Mouse (Mus musculus): ENCODE measurements around the gene Was.
"Not testable (repeated sequence)": the region's sequence is repeated elsewhere in the genome, so short reads cannot be mapped to it uniquely, and the experiment has no call there.

Was gene

DNA sequence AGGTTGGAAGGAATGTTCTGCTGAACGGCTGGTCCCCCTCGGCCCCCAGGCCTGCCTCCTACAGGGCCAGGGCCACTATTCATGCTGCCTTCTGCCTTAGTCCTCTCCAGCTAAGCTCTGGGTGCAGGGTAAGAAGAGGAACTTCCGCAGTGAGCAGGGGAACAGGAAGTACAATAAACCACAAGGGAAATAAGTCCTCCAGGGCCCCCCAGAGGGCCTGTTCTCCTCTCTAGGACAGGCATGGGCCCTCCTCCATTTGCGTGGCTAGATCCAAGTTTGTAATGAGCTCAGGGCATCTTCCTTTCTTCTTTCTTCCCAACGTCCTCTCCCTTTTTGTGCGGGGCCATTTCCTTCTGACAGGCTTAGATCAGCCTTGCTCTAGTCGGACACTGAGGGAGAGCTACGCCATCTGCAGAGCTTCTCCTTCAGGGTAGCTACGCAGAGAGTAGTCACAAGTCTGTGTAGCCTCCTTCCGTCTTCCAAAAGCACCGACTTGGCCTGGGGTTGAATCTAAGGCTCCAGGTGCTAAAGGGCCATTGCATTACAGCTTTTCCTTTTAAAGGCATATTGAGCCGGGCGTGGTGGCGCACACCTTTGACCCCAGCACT, at the start of gene Was:
Gene Was, minus strand, starts transcription at position 153 of the 608 bp plus-strand sequence.
- no peak for DNase-seq (ENCODE audit: low spot score)

GRCm38 (mm10) chrX:8139480-8139879, 49.2 kb upstream of the Was start:
- DNase-seq (ENCODE audit: low spot score): no peak

GRCm38 (mm10) chrX:8135886-8136285, 45.6 kb upstream of the Was start:
- no peak for DNase-seq (ENCODE audit: low spot score)

DNA sequence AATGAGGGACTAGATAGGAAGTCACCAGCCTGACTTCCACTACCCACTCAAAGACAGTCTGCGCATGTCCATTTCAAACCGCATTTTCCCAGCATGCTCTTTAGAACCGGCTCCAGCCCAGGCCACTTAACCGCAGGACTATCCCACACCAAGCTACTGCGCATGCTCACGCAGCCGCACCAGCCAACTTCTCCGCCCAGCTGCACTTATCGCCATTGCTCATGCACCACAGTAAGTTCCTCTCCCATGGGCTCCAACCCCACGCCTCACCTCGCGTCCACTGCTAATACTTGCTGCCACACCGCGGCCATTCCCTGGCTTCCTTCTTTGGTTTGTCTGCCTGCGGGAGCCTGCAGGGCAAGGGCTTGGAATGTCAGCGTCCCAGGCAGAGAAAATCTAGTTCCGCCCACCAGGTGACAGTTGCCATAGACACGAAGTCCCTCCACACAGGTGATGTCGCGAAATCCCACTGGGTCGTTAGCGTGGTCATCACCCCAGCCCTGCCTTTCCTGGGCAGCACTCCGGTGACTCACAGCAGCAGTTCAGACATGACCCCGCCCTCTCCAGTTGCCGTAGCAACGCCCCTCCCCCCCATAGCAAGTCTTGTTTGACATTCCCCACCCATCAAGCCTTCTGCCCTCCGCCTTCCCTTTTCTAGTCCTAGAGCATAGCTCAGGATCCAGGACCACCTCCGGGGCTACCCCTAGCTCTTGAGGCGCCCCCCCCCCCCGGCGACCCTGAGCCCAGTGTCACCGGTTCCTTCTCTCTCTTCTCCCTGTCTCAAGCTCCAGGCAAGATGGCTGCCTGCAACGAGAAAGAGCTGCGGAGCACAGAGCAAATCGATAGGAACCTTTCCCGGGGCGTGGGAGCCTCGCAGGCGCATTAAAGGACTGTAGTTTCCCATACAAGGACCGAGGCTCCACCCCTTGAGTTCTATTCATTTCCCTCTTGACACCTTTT, 42.0 kb upstream of the Was start, which contains the start of gene Wdr13:
Gene Wdr13, minus strand, starts transcription at position 876 of the 960 bp plus-strand sequence.
- DNase-seq (ENCODE audit: low spot score): peak; percentile 89

DNA sequence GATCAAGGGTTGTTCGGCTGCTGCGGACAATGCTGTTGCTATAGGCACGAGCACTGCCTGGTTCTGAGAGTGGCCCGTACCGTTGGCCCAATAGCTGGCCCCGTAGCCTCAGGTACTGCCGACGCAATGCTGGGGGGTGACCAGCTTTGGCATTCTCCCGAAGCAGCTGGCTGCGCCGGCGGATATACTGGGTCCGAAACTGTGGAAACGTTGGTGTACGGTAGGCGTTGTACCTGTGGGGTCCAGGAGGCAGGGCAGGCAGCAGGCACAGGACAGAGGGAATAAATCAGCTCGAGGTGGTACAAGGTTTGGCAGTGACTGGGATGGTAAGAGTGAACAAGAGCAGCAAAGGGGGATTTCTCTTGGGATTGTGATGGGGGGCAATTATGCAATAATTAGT, 41.1 kb upstream of the Was start:
- DNase-seq (ENCODE audit: low spot score): no peak

GRCm38 (mm10) chrX:8125235-8125634, 34.9 kb upstream of the Was start:
- DNase-seq (ENCODE audit: low spot score): no peak

- no peak for DNase-seq (ENCODE audit: low spot score)
These were observed 33.6 kb upstream of the Was start for GRCm38 (mm10) chrX:8123821-8124470.

GRCm38 (mm10) chrX:8117264-8117663, 27.0 kb upstream of the Was start:
- no peak for DNase-seq (ENCODE audit: low spot score)

DNA sequence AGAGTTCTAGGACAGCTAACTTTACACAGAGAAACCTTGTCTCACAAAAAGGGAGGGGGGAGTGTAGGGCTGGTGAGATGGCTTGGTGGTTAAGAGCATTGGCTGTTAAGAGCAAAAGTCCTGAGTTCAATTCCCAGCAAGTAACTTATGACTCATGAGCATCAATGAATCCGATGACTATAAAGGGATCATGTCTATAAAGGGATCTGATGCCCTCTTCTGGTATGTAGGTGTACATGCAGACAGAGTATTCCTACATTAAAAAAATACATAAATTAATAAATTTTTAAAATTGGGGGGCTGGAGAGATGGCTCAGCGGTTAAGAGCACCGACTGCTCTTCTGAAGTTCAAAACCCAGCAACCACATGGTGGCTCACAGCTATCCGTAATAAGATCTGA, 25.0 kb upstream of the Was start:
- no peak for DNase-seq (ENCODE audit: low spot score)

DNA sequence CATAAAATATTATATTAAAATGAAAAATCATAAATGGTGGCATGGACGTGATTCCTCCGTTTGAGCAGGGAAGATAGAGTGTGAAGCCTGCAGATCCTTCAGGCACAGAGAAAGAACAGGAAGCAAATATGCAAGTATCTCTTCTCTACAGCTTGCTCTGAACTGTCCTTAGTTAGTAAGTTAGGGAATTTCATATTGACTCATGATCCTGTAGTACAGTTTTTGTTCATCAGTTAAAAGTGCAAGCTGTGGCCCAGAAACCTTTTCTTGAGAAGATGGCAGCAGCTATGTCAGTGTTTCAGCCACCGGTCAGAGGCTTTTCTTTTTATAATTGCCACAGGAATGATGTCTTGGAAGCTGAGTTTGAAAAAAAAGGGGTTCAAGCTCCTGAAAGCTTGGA, 14.7 kb upstream of the Was start:
- DNase-seq (ENCODE audit: low spot score): no peak

DNA sequence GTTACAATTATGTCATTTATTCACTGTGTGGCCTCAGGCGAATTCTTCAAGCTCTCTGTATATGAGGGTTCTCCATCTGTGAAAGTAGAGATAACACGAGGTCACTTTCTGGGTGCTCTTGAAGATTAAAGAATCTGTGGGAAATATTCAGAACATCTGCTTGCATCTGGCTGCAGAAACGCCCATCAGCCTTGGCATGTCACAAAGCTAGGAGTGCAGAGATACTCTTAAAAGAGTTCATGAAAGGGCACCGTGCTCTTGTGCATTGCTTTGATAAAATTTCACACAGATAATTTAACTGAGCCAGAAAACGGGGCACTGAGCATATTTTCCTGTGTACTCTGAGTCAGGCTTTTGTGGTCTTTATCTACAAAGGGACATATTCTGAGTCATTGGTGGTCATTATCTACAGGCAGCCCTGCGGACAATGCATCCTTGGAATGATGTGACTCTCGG, 11.9 kb upstream of the Was start:
- DNase-seq (ENCODE audit: low spot score): no peak

GRCm38 (mm10) chrX:8101017-8101416, 10.7 kb upstream of the Was start:
- no peak for DNase-seq (ENCODE audit: low spot score)

DNA sequence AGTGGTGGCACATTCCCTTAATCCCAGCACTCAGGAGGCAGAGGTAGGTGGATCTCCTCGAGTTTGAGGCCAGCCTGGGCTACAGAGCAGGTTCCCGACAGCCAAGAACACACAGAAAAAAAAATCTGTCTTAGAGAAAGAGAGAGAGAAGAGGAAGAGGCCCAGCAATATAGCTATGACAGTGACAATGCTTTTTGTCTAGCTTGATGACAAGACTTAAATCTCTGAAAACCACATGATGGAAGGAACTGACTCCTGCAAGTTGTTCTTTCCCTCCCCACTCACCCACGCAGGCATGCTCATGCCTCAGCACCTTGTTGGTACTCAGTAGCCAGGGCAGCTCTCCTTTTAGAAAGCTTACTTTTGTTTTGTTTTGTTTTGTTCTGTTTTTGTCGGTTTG, 9.1 kb upstream of the Was start:
- DNase-seq (ENCODE audit: low spot score): no peak

DNA sequence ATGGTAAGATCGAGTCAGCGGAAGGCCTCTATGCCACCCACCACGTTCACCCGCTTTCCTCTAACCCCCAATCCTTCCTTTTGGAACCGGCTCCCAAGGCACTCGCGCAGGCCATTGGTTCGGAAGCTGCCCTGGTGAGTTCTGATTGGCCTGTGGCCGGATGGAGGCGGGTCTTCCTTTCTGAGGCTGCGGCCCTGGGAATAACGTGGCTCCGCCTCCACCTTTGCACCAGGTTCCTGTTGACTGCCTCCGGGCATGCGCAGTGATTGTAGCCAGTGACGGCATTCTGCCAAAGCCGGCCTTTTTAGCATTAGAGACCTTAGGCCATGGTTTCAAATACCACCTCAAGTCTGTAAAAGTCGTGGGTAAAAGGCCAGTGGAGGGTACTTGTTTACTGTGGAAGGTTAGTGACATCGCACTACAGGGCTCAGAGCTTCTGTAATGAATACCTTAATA, 6.5 kb upstream of the Was start:
- DNase-seq (ENCODE audit: low spot score): peak; percentile 95

DNA sequence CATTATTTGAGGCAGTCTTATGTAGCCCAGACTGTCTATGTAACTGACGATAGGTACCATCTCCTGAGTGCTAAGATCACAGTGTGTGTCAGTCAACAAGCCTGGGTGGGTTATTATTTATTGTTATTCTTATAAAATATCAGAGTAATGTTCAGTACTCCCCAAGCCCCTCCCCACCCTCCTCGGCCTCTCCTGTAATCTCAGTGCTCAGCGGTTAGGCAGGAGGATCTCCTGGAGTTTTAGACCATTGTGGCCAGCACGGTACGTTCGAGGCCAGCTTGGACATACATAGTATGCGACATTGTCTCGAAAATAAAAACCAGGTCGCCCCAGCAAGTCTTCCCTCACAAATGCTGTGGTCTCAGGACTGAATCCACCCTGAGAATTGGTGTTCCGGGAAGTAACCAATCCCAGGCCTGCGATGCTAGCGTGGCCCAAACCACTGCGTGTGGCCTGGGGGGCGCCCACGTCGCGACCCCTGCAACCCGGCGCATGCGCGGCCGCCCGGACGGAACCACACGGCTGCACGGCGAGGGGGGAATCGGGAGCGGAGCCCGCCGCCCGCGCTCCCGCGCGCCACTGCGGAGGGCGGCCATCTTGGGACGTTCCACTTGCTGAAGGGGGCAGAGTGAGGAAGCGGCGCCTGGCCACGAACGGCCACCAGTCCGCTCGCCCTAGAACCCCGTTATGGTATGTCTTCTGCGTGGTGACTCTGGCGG, 5.9 kb upstream of the Was start:
- peak; percentile 82 for DNase-seq (ENCODE audit: low spot score)

DNA sequence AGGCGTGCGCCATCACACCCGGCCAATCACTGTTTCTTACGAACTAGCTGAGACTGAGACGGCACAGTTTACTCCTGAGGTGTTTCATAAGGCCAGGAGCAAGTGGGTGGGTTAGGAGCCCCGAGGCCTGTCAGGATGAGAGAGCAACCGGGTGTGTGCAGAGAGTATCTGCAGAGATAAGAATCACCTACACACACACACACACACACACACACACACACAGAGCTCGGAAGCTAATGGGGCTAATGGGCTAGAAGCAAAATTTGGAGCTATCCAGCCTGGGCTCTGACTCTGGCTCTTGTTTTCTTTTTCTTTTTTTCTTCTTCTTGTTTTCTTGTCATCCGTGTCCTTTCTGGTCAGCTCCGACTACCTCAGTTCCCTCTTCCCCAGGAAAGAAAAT, 5.2 kb upstream of the Was start:
- DNase-seq (ENCODE audit: low spot score): no peak

DNA sequence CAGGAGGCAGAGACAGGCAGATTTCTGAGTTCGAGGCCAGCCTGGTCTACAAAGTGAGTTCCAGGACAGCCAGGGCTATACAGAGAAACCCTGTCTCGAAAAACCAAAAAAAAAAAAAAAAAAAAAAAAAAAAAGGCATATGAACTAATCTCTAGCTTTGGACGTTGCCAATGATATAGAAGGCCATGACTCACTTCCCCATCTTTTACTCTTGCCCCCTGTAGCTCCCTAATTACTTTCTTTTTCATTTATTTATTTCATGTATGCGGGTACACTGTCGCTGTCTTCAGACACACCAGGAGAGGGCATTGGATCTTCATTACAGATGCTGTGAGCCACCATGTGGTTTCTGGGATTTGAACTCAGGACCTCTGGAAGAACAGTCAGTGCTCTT, 653 bp upstream of the Was start:
- not testable (repeated sequence) for DNase-seq (ENCODE audit: low spot score)

GRCm38 (mm10) chrX:8089746-8090145, 552 bp downstream of the Was start:
- no peak for DNase-seq (ENCODE audit: low spot score)

- no peak for DNase-seq (ENCODE audit: low spot score)
These were observed 4.7 kb downstream of the Was start for GRCm38 (mm10) chrX:8085611-8086010.

DNA sequence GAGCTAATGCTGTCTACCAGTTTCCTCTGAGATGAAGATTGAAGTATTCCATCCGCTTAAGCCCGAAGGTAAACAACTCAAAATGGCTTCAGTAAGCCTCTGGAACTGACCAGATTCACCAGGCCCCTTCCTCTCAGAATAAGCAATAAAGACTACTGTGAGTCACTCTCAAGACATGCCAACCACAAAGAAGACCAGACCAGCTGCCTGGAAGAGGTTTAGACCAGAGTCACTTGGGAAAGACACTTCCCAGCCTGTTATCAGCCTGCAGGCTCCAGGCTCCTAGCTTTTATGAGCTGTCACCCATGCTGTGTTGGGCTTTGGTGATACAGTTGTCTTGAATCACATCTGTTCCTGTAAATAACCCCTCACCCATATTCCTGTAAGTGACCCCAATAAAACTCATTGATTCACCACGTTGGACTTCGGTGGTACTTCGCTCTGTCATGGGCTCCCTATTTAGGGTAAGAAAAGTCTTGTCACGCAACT, 5.5 kb downstream of the Was start:
- DNase-seq (ENCODE audit: low spot score): no peak

- no peak for DNase-seq (ENCODE audit: low spot score)
These were observed 15.2 kb downstream of the Was start for GRCm38 (mm10) chrX:8075104-8075503.
